Mouse (Mus musculus) adrenal gland, postnatal 4 days (tissue): ENCODE data around the gene Snrnp25. TPM values are rescaled to one million over a fixed set of nuclear protein-coding genes. Genes with fewer than 3 reads are reported as not detected.

ENCODE experiments used
- DNase-seq, 2 experiments: peaks; one replicate each; pipeline ENCODE4 v3.0.0; 2021 to 2022; ENCODE audit warnings: low spot score in 2 of 2, mixed read lengths in 2 of 2
- total RNA-seq, 2 experiments: library from RNA; stranded (reverse); gene quantifications; 2 replicates each; pipeline ENCODE4 v1.2.3; 2021

The Snrnp25 gene
- total RNA-seq, 2 experiments from 2014 or later = 19.5 to 20.2 TPM

GRCm38 (mm10) chr11:32243205-32243955 is 38.2 kb downstream of the Snrnp25 start:
- no peak for DNase-seq

GRCm38 (mm10) chr11:32244064-32244463 is 38.8 kb downstream of the Snrnp25 start:
- no peak for DNase-seq

GRCm38 (mm10) chr11:32244617-32245016 is 39.4 kb downstream of the Snrnp25 start:
- DNase-seq = no peak

GRCm38 (mm10) chr11:32245614-32246013 is 40.4 kb downstream of the Snrnp25 start:
- no peak for DNase-seq

- DNase-seq = no peak
These were observed 41.9 kb downstream of the Snrnp25 start for GRCm38 (mm10) chr11:32247068-32247467.

- no peak for DNase-seq
These were observed 43.1 kb downstream of the Snrnp25 start for GRCm38 (mm10) chr11:32248350-32248749.

- DNase-seq = no peak
These were observed 45.9 kb downstream of the Snrnp25 start for GRCm38 (mm10) chr11:32250880-32251763.

- DNase-seq = no peak
These were observed 47.9 kb downstream of the Snrnp25 start for GRCm38 (mm10) chr11:32253121-32253520.

- DNase-seq = no peak
These were observed 50.9 kb downstream of the Snrnp25 start for GRCm38 (mm10) chr11:32256146-32256545.

GRCm38 (mm10) chr11:32256566-32256965 is 51.4 kb downstream of the Snrnp25 start:
- no peak for DNase-seq

Other genes starting within 250 kb of the Snrnp25 start
- not detected for gene 4930524B15Rik, start 239.8 kb upstream of the Snrnp25 start, total RNA-seq
- 10 to 100 TPM; 58.2 to 64.7 TPM for gene Nsg2, start 205.0 kb upstream of the Snrnp25 start, total RNA-seq
- gene Il9r, start 5.1 kb upstream of the Snrnp25 start, total RNA-seq = under 1 TPM; 0.17 to 0.40 TPM
- 10 to 100 TPM; 43.7 to 47.5 TPM for gene Rhbdf1, start 16.9 kb downstream of the Snrnp25 start, total RNA-seq
- 10 to 100 TPM; 38.5 to 40.6 TPM for gene Mpg, start 21.1 kb downstream of the Snrnp25 start, total RNA-seq
- 10 to 100 TPM; 73.7 to 77.3 TPM for gene Nprl3, start 62.3 kb downstream of the Snrnp25 start, total RNA-seq
- not detected for gene Hba-x, start 71.0 kb downstream of the Snrnp25 start, total RNA-seq
- 1,000 to 10,000 TPM; 4,498 to 5,274 TPM for gene Hba-a1, start 78.1 kb downstream of the Snrnp25 start, total RNA-seq
- gene Hbq1b, start 81.5 kb downstream of the Snrnp25 start, total RNA-seq = 1 to 10 TPM; 3.9 to 5.3 TPM
- 1,000 to 10,000 TPM; 3,034 to 3,470 TPM for gene Hba-a2, start 91.1 kb downstream of the Snrnp25 start, total RNA-seq
- gene Hbq1a, start 94.7 kb downstream of the Snrnp25 start, total RNA-seq = 1 to 10 TPM in 1 of 2 experiments, not detected in 1; 1.5 TPM
- gene Sh3pxd2b, start 142.4 kb downstream of the Snrnp25 start, total RNA-seq = 10 to 100 TPM; 23.4 to 29.2 TPM
- gene Ubtd2, start 250.0 kb downstream of the Snrnp25 start, total RNA-seq = 10 to 100 TPM; 26.1 to 30.9 TPM